Mouse (Mus musculus) kidney, adult 2 months (tissue): ENCODE results near the gene Fam133b.
"Not testable (repeated sequence)": the region's sequence is repeated elsewhere in the genome, so short reads cannot be mapped to it uniquely, and the experiment has no call there.

Experiments
- CTCF ChIP-seq: fragments of 200-500 bp; conservative IDR thresholded peaks from 2 replicates; pipeline ENCODE4 v1.5.1; 2011; ENCODE audit warnings: low read depth, mild to moderate bottlenecking, control low read depth, low read length, moderate library complexity, mixed read lengths; ENCODE audit not compliant: insufficient read depth, insufficient read length
- POLR2A ChIP-seq: fragments of 200-500 bp; IDR thresholded peaks from one replicate; pipeline ENCODE4 v1.6.1; 2011; ENCODE audit warnings: low read depth, low read length, control low read depth

- TF ChIP-seq POLR2A, CTCF: not testable (repeated sequence)
Measured at GRCm38 (mm10) chr5:3532048-3532447, 11.6 kb upstream of the Fam133b start.
